Mouse (Mus musculus) macrophage (primary cell): ENCODE data around the gene Nmrk1. TPM values are rescaled to one million over a fixed set of nuclear protein-coding genes. Genes with fewer than 3 reads are reported as not detected.

Experiments
- H3K27ac ChIP-seq: fragments of 350-480 bp; formaldehyde crosslinking; 2 replicates; pipeline ENCODE4 v1.9.0; 2021
- H3K36me3 ChIP-seq: fragments of 350-480 bp; formaldehyde crosslinking; 2 replicates; pipeline ENCODE4 v1.9.0; 2021; ENCODE audit errors: inconsistent target
- H3K4me3 ChIP-seq: fragments of 350-480 bp; formaldehyde crosslinking; 2 replicates; pipeline ENCODE4 v1.9.0; 2021; ENCODE audit errors: inconsistent target
- H3K79me2 ChIP-seq: fragments of 350-480 bp; formaldehyde crosslinking; 2 replicates; pipeline ENCODE4 v1.9.0; 2021; ENCODE audit errors: inconsistent target
- WGBS: methylation state at CpG from one replicate; pipeline ENCODE4 v1.1.7; 2026; ENCODE audit warnings: inconsistent platforms; ENCODE audit not compliant: missing documents; 5-methylcytosine and 5-hydroxymethylcytosine counted together
- polyA plus RNA-seq: library from polyadenylated mRNA; stranded (reverse); fragments of 250-400 nt; gene quantifications from 3 replicates; pipeline ENCODE4 v1.2.4, GENCODE M21; 2018; ENCODE audit warnings: inconsistent platforms

The Nmrk1 gene
- polyA plus RNA-seq, 1 experiment from 2014 or later = 41.4 TPM

DNA sequence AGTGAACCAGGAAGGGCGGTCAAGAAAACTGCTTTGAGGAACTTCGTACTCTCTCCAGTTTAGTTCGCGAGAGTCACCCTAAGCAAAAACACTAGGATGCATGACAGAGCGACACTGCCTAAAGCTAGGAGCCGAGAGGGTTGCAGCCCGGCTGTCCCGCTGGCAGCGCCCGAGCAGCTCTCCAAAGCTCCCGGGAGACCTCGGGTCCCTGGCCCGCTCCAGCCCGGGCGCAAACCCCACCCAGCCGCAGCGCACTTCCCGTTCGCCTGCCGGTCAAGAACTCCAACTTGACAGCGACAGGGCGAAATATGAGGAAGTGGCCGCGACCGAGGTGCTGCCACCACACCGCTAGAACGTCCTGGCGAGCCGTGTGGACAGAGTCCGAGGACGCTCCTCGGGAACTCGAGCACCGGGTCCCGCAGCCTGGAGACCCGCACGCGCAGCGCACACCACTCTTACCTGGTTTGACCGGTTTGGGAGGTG is 548 bp upstream of the Nmrk1 start:
- Histone ChIP-seq H3K27ac (peak overlapping the region; percentile 89), H3K4me3 (peak overlapping the region; percentile 69), H3K79me2 (peaks cover 75% of the 10 kb centered on the region), H3K36me3 (no peaks in the 10 kb centered on the region; the same call in 1 of the 2 replicates)
- under 1% methylated on average over 40 of the region's 40 CpGs for WGBS

DNA sequence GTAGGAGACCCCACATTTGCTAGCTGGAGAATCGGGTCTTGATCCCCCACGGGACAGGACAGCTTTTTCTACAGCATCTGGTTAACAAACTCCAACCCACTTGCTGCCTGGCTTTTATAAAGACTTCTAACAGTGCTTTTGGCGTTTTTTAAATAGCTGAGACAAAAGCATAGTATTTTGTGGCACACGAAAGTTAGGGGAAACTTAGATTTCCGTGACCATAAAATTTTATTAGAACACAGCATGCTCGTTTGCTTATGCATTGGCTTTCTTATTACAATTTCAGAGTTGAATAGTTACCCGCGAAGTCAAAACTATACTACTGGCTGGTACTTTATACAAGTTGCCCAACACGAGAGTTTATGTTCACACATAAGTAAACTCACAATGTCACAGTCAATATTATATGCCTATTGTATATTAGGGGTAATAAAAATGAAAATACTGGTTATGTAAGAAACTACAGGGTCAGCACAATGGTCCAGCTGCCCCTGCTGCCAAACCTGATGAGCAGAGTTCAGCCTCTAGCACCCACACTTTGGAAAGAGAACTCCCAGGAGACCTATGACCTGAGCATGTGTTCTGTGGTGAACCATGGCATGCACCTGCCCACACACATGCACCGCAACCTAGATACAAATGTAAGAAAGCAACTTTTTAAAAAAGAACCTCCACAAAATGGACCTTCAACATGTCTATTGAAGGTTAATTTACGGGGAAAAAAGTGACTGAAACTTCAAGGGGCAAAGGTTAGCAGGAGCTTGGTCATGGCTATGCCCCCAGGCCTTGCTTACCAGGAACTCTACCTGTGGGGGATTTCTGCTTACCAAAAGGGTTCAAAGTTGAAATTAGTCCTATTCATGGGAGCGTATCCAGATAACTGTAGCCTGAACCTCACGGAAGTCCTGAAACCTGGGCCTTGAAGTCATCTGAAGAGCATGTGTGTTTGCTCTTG is 758 bp downstream of the Nmrk1 start:
- WGBS = 60% methylated on average over 13 of the region's 13 CpGs
- Histone ChIP-seq H3K36me3 (peaks cover 4% of the 10 kb centered on the region; the same call in 1 of the 2 replicates), H3K27ac (peak overlapping the region; percentile 25; the same call in 1 of the 2 replicates), H3K4me3 (peak overlapping the region; percentile 69), H3K79me2 (peaks cover 69% of the 10 kb centered on the region)

DNA sequence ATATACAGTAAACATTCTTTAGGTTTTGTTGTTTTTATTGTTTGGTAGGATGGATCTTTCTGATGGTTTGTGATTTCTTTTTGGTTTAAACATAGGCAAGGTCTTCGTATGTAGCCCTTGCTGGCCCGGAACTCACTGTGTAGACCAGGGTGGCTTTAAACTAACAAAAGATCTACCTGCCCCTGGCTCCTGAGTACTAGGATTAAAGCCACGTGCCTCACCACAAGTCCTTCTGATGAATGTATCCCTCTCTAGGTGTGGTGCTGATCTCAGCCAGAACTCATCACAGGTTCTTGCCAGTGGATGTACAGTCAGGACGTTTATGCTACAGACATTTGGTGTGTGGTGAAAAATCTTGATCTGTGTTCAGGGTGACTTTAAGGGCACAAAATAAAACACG is 6.2 kb downstream of the Nmrk1 start:
- peaks cover 4% of the 10 kb centered on the region; the same call in 1 of the 2 replicates for H3K36me3 ChIP-seq

DNA sequence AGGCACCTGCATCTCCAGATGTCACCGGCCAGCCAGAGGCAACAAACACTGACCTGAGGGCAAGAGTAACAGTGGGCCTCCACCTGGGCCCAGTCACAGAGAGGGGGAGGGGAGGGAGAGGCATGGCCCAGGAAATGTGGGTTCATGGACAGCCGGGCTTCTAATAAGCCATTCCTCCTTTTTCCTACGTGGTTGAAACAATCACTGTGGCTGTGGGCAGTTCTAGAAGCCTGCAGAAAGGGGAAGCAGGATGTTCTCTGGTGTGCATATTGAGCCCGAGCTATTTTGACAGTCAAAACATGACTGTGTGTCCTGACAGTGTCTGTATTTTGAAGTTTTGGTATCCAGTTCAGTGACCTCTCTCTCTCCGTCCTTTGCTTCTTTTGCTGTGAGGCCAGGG is 7.2 kb downstream of the Nmrk1 start:
- Histone ChIP-seq H3K79me2 (peaks cover 13% of the 10 kb centered on the region; the same call in 1 of the 2 replicates), H3K4me3 (no peak overlapping the region), H3K27ac (no peak overlapping the region), H3K36me3 (peaks cover 4% of the 10 kb centered on the region; the same call in 1 of the 2 replicates)
- WGBS = 28% methylated on average over 5 of the region's 5 CpGs

More for the DNA sequence above, 6.2 kb downstream of the Nmrk1 start:
- Histone ChIP-seq H3K27ac (no peak overlapping the region), H3K4me3 (no peak overlapping the region), H3K79me2 (peaks cover 23% of the 10 kb centered on the region; the same call in 1 of the 2 replicates)
- 94% methylated on average over 4 of the region's 5 CpGs for WGBS

DNA sequence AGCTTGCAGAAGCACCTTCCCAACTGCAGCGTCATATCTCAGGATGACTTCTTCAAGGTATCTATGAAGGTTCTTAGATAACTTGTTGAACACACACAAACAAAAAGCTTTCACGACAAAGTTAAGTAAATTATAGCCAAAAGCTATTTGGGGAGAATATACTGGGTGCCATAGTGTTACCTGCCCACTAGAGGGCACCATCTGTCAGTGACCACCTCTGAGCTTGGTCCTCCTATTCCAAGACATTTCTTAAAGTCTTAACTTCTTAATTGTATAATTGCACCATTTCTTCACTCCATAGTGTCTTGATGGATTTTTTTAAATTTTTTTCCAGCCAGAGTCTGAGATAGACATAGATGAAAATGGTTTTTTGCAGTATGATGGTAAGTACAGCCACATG is 7.8 kb downstream of the Nmrk1 start:
- Histone ChIP-seq H3K4me3 (no peak overlapping the region), H3K27ac (no peak overlapping the region), H3K36me3 (peaks cover 4% of the 10 kb centered on the region; the same call in 1 of the 2 replicates), H3K79me2 (peaks cover 10% of the 10 kb centered on the region; the same call in 1 of the 2 replicates)
- WGBS = 79% methylated on average over 2 of the region's 2 CpGs

DNA sequence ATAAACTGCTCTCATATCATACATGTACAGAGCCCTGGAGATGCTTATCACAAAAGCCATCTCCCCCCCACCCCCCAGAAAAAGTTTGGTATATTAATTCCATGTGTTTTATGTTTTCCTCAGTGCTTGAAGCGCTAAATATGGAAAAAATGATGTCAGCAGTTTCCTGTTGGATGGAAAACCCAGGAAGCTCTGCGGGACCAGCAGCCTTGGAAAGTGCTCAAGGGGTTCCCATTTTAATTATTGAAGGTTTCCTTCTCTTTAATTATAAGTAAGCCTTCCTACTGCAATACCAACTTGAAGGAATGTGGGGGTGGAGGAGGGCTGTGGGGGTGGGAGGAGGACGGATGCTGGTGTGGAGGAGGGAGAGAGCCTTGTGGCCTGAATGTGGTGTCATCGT is 9.3 kb downstream of the Nmrk1 start:
- Histone ChIP-seq H3K79me2 (peaks cover 9% of the 10 kb centered on the region; the same call in 1 of the 2 replicates), H3K36me3 (peaks cover 4% of the 10 kb centered on the region; the same call in 1 of the 2 replicates), H3K4me3 (no peak overlapping the region), H3K27ac (no peak overlapping the region)
- 100% methylated on average over 3 of the region's 4 CpGs for WGBS

DNA sequence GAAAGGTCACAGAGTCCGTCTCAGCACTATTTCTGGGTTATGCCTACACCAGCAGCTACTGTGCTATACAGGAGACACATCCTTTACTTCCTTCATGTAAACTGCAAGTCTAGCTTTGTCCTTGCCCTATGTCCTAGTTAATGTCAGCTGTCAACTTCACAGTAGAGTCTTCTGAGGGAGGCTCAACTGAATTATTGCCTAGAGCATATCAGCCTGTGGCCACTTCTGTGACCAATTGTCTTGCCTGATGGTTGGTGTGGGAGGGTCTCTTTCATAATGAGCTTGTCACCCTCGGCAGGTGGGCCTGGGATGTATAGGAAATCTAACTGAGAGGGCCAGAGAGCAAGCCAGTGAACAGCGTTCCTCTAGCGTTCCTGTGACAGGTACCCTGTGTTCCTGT is 11.7 kb downstream of the Nmrk1 start:
- peak overlapping the region; percentile 30 for H3K27ac ChIP-seq
- 90% methylated on average over 4 of the region's 4 CpGs for WGBS

DNA sequence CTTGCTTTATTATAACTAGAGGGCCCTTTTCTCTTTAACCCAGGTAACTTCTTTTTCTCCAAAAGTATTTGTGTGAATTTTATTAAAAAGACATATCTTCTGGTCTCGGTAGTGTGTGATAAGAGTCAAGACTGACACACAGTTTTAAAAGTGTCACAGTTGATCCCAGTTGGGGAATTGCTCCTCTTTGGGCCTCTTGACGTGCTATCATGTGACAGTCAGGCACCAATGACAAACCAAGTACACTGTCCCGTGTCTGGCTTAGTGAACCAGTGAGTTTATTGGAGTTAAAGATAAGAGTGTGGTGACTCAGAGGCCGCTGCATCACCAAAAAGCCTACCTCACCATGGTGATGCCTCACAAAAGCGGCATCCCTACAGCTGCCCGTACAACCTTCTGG is 12.3 kb downstream of the Nmrk1 start:
- WGBS = 100% methylated on average over 5 of the region's 6 CpGs
- Histone ChIP-seq H3K4me3 (no peak overlapping the region), H3K27ac (0 out of 2 replicates have a peak overlapping the region, but pooled peaks have one; percentile 30), H3K36me3 (no peaks in the 10 kb centered on the region), H3K79me2 (no peaks in the 10 kb centered on the region)

More for the DNA sequence above, 11.7 kb downstream of the Nmrk1 start:
- no peaks in the 10 kb centered on the region for H3K79me2 ChIP-seq
- H3K36me3 ChIP-seq = no peaks in the 10 kb centered on the region
- H3K4me3 ChIP-seq = no peak overlapping the region

DNA sequence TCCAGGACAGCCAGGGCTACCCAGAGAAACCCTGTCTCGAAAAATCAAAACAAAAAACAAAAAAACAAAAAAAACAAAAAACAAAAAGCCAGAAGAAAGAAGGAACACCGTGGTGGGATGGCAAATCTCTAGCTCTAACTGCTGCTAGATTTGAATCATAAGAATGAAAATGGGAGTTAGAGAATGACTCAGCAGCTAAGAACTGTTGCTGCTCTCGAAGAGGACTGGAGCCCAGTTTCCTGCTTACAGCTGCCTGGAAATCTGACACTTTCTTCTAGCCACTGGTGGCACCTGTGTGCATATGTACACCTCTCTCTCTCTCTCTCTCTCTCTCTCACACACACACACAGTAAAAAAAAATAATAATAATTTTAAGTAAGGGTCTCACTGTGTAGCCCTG is 14.6 kb downstream of the Nmrk1 start:
- Histone ChIP-seq H3K36me3 (peaks cover 3% of the 10 kb centered on the region; the same call in 1 of the 2 replicates), H3K79me2 (no peaks in the 10 kb centered on the region), H3K4me3 (no peak overlapping the region), H3K27ac (peak overlapping the region; percentile 96)
- WGBS = 31% methylated on average over 3 of the region's 3 CpGs

DNA sequence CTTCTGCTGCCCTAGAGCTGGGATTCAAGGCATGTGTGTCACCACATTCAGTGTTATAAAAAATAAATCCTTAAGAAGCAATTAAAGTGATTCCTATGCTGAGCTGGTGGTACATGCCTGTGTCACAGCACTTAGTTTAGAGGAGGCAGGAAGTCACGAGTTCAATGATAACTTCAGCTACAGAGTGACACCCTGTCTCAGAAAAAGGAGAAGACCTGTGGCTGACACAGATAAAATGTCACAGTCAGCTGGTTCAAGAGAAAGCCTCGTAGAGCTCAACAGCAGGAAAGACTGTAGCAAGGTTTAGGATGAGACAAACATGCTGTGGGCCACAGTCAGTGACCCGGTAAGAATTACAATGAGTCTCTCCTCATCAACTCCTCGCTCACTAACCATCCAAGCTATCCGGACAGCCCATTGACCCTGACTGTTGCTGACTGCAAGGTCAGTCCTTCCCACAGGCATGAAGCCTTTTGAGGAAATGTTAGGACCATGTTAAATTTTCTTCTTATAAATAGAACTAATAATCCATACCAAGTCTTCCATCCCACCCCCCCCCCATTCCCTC is 15.2 kb downstream of the Nmrk1 start:
- Histone ChIP-seq H3K4me3 (no peak overlapping the region), H3K36me3 (peaks cover 5% of the 10 kb centered on the region; the same call in 1 of the 2 replicates), H3K79me2 (no peaks in the 10 kb centered on the region), H3K27ac (peak overlapping the region; percentile 96)
- WGBS = 52% methylated on average over 5 of the region's 5 CpGs

DNA sequence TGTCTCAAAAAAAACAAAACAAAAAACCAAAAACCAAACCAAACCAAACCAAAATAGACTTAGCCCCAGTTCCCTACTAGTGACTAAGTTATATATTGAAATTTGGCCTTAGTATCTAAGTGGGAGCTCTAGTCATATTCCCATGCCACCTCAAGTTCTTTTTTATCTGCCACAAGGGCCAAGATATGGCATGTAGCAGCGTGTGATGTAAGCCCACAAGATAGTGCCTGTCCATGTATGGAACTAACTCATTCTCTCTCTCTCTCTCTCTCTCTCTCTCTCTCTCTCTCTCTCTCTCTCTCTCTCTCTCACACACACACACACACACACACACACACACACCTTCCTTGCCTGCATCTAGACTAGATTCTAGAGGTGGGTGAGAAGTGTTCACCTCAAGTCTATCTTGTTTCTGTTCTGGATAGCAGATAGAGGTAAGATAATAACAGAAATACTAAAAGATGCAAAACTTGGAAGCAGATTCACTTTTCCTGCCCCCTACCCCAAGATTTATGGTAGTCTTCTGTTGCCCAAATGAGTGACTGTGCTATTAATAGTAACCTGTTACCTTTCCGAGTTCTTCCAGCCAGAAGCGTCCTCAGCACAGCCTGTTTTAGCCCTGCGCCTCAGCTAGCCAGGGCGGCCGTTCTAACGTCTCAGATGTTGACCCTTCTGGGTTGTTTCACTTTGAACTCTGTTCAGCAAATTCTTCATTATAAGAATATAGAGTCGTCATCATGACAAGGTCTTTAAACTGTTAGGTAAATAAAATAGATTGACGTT is 16.2 kb downstream of the Nmrk1 start:
- H3K4me3 ChIP-seq = no peak overlapping the region
- H3K36me3 ChIP-seq = peaks cover 5% of the 10 kb centered on the region; the same call in 1 of the 2 replicates
- H3K27ac ChIP-seq = peak overlapping the region; percentile 96
- no peaks in the 10 kb centered on the region for H3K79me2 ChIP-seq
- WGBS = 97% methylated on average over 9 of the region's 9 CpGs

DNA sequence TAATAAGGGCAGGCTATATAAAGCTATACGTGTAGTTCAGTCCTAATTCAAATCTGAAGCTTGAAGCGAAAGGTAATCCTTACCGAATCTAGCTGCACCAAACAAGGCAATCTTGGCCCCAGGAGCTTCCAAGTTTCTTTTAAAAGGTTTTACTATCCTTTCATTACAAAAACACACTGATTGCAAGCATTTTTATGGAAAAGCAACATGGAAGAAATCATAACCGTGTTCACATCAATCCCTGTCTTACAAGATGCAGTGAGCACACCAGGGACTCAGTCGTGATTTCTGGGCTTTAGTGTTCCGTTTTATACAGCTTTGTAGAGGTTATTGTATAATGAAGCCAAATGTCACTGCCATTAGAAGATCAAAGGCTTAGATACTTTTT is 16.8 kb downstream of the Nmrk1 start:
- Histone ChIP-seq H3K27ac (no peak overlapping the region), H3K36me3 (peaks cover 5% of the 10 kb centered on the region; the same call in 1 of the 2 replicates), H3K79me2 (no peaks in the 10 kb centered on the region), H3K4me3 (no peak overlapping the region)
- 96% methylated on average over 6 of the region's 6 CpGs for WGBS

DNA sequence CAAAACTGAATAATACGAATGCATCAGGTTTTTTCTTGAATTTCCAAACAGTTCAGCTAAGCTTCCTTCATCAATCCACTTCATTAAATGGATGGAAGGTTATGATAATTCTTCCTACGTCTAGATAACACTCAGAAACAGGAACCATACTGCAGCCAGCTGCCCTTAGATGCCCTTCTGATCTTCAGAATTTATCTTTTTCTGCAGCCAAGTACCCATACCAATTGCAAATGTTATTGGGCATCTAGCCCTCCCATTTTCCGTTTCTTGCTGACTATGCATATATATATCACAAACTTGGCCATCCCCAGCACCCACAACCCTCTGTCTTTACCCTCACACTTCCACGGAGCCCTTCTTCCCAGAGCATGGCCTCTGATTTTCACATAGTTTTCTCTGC is 18.2 kb downstream of the Nmrk1 start:
- Histone ChIP-seq H3K4me3 (no peak overlapping the region), H3K27ac (no peak overlapping the region), H3K36me3 (peaks cover 5% of the 10 kb centered on the region; the same call in 1 of the 2 replicates), H3K79me2 (no peaks in the 10 kb centered on the region)
- 84% methylated on average over 4 of the region's 4 CpGs for WGBS

DNA sequence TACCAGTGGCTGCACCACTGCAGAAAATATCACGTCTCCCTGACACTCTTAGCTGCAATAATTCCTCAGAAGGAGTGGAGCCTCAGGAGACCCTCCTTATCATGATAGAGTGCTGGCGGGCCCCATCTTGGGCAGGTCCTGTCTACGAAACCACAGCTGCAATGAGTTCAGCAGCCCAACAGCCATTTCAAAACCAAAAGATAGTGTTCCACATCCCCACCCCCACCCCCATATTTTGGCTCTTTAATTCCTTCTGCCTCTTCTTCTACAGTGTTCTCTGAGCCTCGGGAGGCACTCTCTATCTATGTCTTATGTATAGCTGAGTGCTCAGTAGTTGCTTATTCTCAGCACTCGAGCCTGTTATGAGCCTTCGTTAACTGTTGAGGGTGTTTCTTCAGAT is 18.7 kb downstream of the Nmrk1 start:
- Histone ChIP-seq H3K79me2 (no peaks in the 10 kb centered on the region), H3K4me3 (no peak overlapping the region), H3K27ac (no peak overlapping the region), H3K36me3 (peaks cover 5% of the 10 kb centered on the region; the same call in 1 of the 2 replicates)
- WGBS = 87% methylated on average over 6 of the region's 6 CpGs
